Mouse (Mus musculus) embryonic facial prominence, embryonic 10.5 days (tissue): ENCODE measurements around the gene Prmt2. TPM values are rescaled to one million over a fixed set of nuclear protein-coding genes. Genes with fewer than 3 reads are reported as not detected.
A peak's percentile ranks its signal among the peaks of the same experiment; 100 is the strongest.

Experiments used
- microRNA counts: library from miRNA; unstranded; fragments of <30 nt; microRNA quantifications from one replicate; lab custom pipeline; 2017
- microRNA-seq: library from miRNA; unstranded; fragments of <30 nt; microRNA quantifications from one replicate; pipeline ENCODE4, GENCODE M21; 2017
- polyA plus RNA-seq: library from polyadenylated mRNA; unstranded; fragments of >200 nt; fragmentation: Nextera tagmentation; extraction: Ambion mirVana; gene quantifications from 2 replicates; pipeline ENCODE4 v1.2.1, GENCODE M21; 2016

The Prmt2 gene
- polyA plus RNA-seq, 1 experiment from 2014 or later = 64.5 TPM

MicroRNAs within 50 kb of the gene (microRNA counts, 519-probe panel; counts per million panel counts)
- microRNA mmu-miR-678 (lab: Ali Mortazavi, UCI) = 188 counts per million, percentile 57 among the panel's probes with 10 or more counts

Small RNA genes lying within 50 kb of the gene (microRNA-seq; reads per million reads assigned to microRNA genes)
- not detected for gene Mir678

Other genes with a start within 250 kb of the Prmt2 start
- 38.4 and 41.2 TPM in 2 replicates for gene Zfp280b, start 205.2 kb downstream of the Prmt2 start, polyA plus RNA-seq
- gene Slc5a4b, start 126.9 kb downstream of the Prmt2 start, polyA plus RNA-seq = not detected in 2 replicates
- not detected in 2 replicates for gene Slc5a4a, start 90.4 kb downstream of the Prmt2 start, polyA plus RNA-seq
- gene S100b, start 16.0 kb upstream of the Prmt2 start, polyA plus RNA-seq = 0.10 TPM in 1 of 2 replicates, not detected in the other
- gene Dip2a, start 107.4 kb upstream of the Prmt2 start, polyA plus RNA-seq = 6.6 and 6.9 TPM in 2 replicates
- gene AC141477.1, start 202.6 kb upstream of the Prmt2 start, polyA plus RNA-seq = 2.6 TPM in 1 of 2 replicates, not detected in the other
- 23.8 and 25.5 TPM in 2 replicates for gene Pcnt, start 204.9 kb upstream of the Prmt2 start, polyA plus RNA-seq
- gene 2610028H24Rik, start 211.2 kb upstream of the Prmt2 start, polyA plus RNA-seq = not detected in 2 replicates
- 85.6 and 87.1 TPM in 2 replicates for gene Mcm3ap, start 231.1 kb upstream of the Prmt2 start, polyA plus RNA-seq
- gene Ybey, start 231.2 kb upstream of the Prmt2 start, polyA plus RNA-seq = 9.9 and 11.3 TPM in 2 replicates